Mouse (Mus musculus) hindbrain, embryonic 15.5 days (tissue): ENCODE measurements at regions not wholly inside any gene's neighbourhood (a gene's known extent, or its start where the extent isn't known, plus 50 kb on each side); places are given as distances from the start of the nearest gene placed in this dataset.

ENCODE experiments used
- ATAC-seq: fragments of 200-750 bp; cut with Nextera tagmentation; 2 replicates; pipeline ENCODE4 v1.8.0; 2017; ENCODE audit warnings: low read depth, moderate number of reproducible peaks, moderate TSS enrichment; ENCODE audit not compliant: low FRiP score
- H3K27ac ChIP-seq: fragments of 300-500 bp; sonication (generic); replicated peaks from 2 replicates; pipeline ENCODE4 v1.5.1; 2015; ENCODE audit warnings: mild to moderate bottlenecking, inconsistent platforms
- H3K27me3 ChIP-seq: fragments of 300-500 bp; sonication (generic); 2 replicates; pipeline ENCODE4 v1.6.1; 2015; ENCODE audit warnings: control low read depth, inconsistent platforms
- H3K36me3 ChIP-seq: fragments of 300-500 bp; sonication (generic); 2 replicates; pipeline ENCODE4 v1.6.1; 2015; ENCODE audit warnings: control low read depth, inconsistent platforms
- H3K4me1 ChIP-seq: fragments of 300-500 bp; sonication (generic); replicated peaks from 2 replicates; pipeline ENCODE4 v1.6.1; 2015; ENCODE audit warnings: control low read depth, inconsistent platforms
- H3K4me2 ChIP-seq: fragments of 300-500 bp; sonication (generic); 2 replicates; pipeline ENCODE4 v1.6.1; 2015; ENCODE audit warnings: moderate library complexity, mild to moderate bottlenecking, inconsistent platforms
- H3K4me3 ChIP-seq: fragments of 300-500 bp; sonication (generic); 2 replicates; pipeline ENCODE4 v1.5.1; 2015; ENCODE audit warnings: mild to moderate bottlenecking, inconsistent platforms
- H3K9ac ChIP-seq: fragments of 300-500 bp; sonication (generic); 2 replicates; pipeline ENCODE4 v1.6.1; 2015; ENCODE audit warnings: inconsistent platforms
- H3K9me3 ChIP-seq: fragments of 300-500 bp; sonication (generic); 2 replicates; pipeline ENCODE4 v1.6.1; 2016; ENCODE audit warnings: control low read depth, inconsistent platforms
- WGBS: fragments of 180-500 bp; shearing (Covaris S2); methylation state at CpG from one replicate; pipeline ENCODE4 v1.1.7; 2015; 5-methylcytosine and 5-hydroxymethylcytosine counted together

GRCm38 (mm10) chr3:61064720-61065119 lies 62.1 kb downstream of the P2ry1 start:
- Histone ChIP-seq H3K27ac (no peak overlapping the region), H3K9me3 (no peaks in the 10 kb centered on the region), H3K4me2 (no peak overlapping the region), H3K4me1 (no peaks in the 10 kb centered on the region), H3K27me3 (no peaks in the 10 kb centered on the region), H3K4me3 (no peak overlapping the region), H3K36me3 (no peaks in the 10 kb centered on the region), H3K9ac (no peak overlapping the region)
- ATAC-seq: no peak
- 71% methylated on average over 1 of the region's 1 CpGs for WGBS

GRCm38 (mm10) chr3:61067067-61067466 lies 64.5 kb downstream of the P2ry1 start:
- H3K4me1 ChIP-seq: no peaks in the 10 kb centered on the region
- no peak overlapping the region for H3K9ac ChIP-seq
- H3K4me2 ChIP-seq: no peak overlapping the region
- H3K36me3 ChIP-seq: no peaks in the 10 kb centered on the region
- 24% methylated on average over 1 of the region's 1 CpGs for WGBS
- no peaks in the 10 kb centered on the region for H3K9me3 ChIP-seq
- no peak for ATAC-seq
- H3K4me3 ChIP-seq: no peak overlapping the region
- no peaks in the 10 kb centered on the region for H3K27me3 ChIP-seq
- H3K27ac ChIP-seq: no peak overlapping the region

- Histone ChIP-seq H3K27me3 (no peaks in the 10 kb centered on the region), H3K4me3 (no peak overlapping the region), H3K36me3 (no peaks in the 10 kb centered on the region), H3K27ac (no peak overlapping the region), H3K9me3 (no peaks in the 10 kb centered on the region), H3K4me2 (no peak overlapping the region), H3K9ac (no peak overlapping the region), H3K4me1 (no peaks in the 10 kb centered on the region)
- no peak for ATAC-seq
These were observed 65.6 kb downstream of the P2ry1 start for GRCm38 (mm10) chr3:61068229-61068628.

- Histone ChIP-seq H3K4me3 (no peak overlapping the region), H3K9me3 (no peaks in the 10 kb centered on the region), H3K4me1 (no peaks in the 10 kb centered on the region), H3K9ac (no peak overlapping the region), H3K27ac (no peak overlapping the region), H3K4me2 (no peak overlapping the region), H3K27me3 (no peaks in the 10 kb centered on the region), H3K36me3 (no peaks in the 10 kb centered on the region)
- WGBS: 89% methylated on average over 1 of the region's 1 CpGs
- no peak for ATAC-seq
These were observed 68.4 kb downstream of the P2ry1 start for GRCm38 (mm10) chr3:61071041-61071440.

- H3K4me2 ChIP-seq: no peak overlapping the region
- H3K36me3 ChIP-seq: no peaks in the 10 kb centered on the region
- no peaks in the 10 kb centered on the region for H3K4me1 ChIP-seq
- H3K27ac ChIP-seq: no peak overlapping the region
- H3K9me3 ChIP-seq: no peaks in the 10 kb centered on the region
- H3K4me3 ChIP-seq: no peak overlapping the region
- H3K27me3 ChIP-seq: no peaks in the 10 kb centered on the region
- H3K9ac ChIP-seq: no peak overlapping the region
- ATAC-seq: no peak
- 94% methylated on average over 1 of the region's 1 CpGs for WGBS
These were observed 69.7 kb downstream of the P2ry1 start for GRCm38 (mm10) chr3:61072330-61072729.

GRCm38 (mm10) chr3:61073103-61073502 lies 70.5 kb downstream of the P2ry1 start:
- H3K27me3 ChIP-seq: no peaks in the 10 kb centered on the region
- 92% methylated on average over 1 of the region's 1 CpGs for WGBS
- ATAC-seq: no peak
- H3K4me3 ChIP-seq: no peak overlapping the region
- no peak overlapping the region for H3K4me2 ChIP-seq
- no peaks in the 10 kb centered on the region for H3K9me3 ChIP-seq
- no peak overlapping the region for H3K27ac ChIP-seq
- H3K36me3 ChIP-seq: no peaks in the 10 kb centered on the region
- no peaks in the 10 kb centered on the region for H3K4me1 ChIP-seq
- H3K9ac ChIP-seq: no peak overlapping the region

- H3K36me3 ChIP-seq: no peaks in the 10 kb centered on the region
- H3K4me3 ChIP-seq: no peak overlapping the region
- H3K9me3 ChIP-seq: no peaks in the 10 kb centered on the region
- H3K4me2 ChIP-seq: no peak overlapping the region
- H3K4me1 ChIP-seq: no peaks in the 10 kb centered on the region
- 90% methylated on average over 4 of the region's 4 CpGs for WGBS
- no peaks in the 10 kb centered on the region for H3K27me3 ChIP-seq
- no peak overlapping the region for H3K9ac ChIP-seq
- ATAC-seq: no peak
- no peak overlapping the region for H3K27ac ChIP-seq
These were observed 71.2 kb downstream of the P2ry1 start for GRCm38 (mm10) chr3:61073806-61074205.

GRCm38 (mm10) chr3:61075839-61076238 lies 73.2 kb downstream of the P2ry1 start:
- Histone ChIP-seq H3K9ac (no peak overlapping the region), H3K27ac (no peak overlapping the region), H3K9me3 (no peaks in the 10 kb centered on the region), H3K36me3 (no peaks in the 10 kb centered on the region), H3K4me3 (no peak overlapping the region), H3K4me1 (no peaks in the 10 kb centered on the region), H3K27me3 (no peaks in the 10 kb centered on the region), H3K4me2 (no peak overlapping the region)
- ATAC-seq: no peak
- WGBS: 78% methylated on average over 2 of the region's 2 CpGs

- Histone ChIP-seq H3K4me2 (no peak overlapping the region), H3K27ac (no peak overlapping the region), H3K27me3 (no peaks in the 10 kb centered on the region), H3K9ac (no peak overlapping the region), H3K36me3 (no peaks in the 10 kb centered on the region), H3K4me1 (no peaks in the 10 kb centered on the region), H3K9me3 (no peaks in the 10 kb centered on the region), H3K4me3 (no peak overlapping the region)
- ATAC-seq: no peak
- WGBS: 73% methylated on average over 1 of the region's 1 CpGs
These were observed 87.3 kb downstream of the P2ry1 start for GRCm38 (mm10) chr3:61089931-61090330.

GRCm38 (mm10) chr3:61092031-61092430 lies 89.4 kb downstream of the P2ry1 start:
- Histone ChIP-seq H3K4me1 (no peaks in the 10 kb centered on the region), H3K4me3 (no peak overlapping the region), H3K9ac (no peak overlapping the region), H3K4me2 (no peak overlapping the region), H3K27ac (no peak overlapping the region), H3K27me3 (no peaks in the 10 kb centered on the region), H3K36me3 (no peaks in the 10 kb centered on the region), H3K9me3 (no peaks in the 10 kb centered on the region)
- 96% methylated on average over 2 of the region's 2 CpGs for WGBS
- no peak for ATAC-seq

- H3K4me2 ChIP-seq: no peak overlapping the region
- H3K9ac ChIP-seq: no peak overlapping the region
- H3K27me3 ChIP-seq: no peaks in the 10 kb centered on the region
- H3K36me3 ChIP-seq: no peaks in the 10 kb centered on the region
- no peaks in the 10 kb centered on the region for H3K9me3 ChIP-seq
- H3K27ac ChIP-seq: no peak overlapping the region
- H3K4me1 ChIP-seq: no peaks in the 10 kb centered on the region
- no peak overlapping the region for H3K4me3 ChIP-seq
- no peak for ATAC-seq
These were observed 113.8 kb downstream of the P2ry1 start for GRCm38 (mm10) chr3:61116364-61116763.

GRCm38 (mm10) chr3:61133096-61133495 lies 130.5 kb downstream of the P2ry1 start:
- Histone ChIP-seq H3K27me3 (no peaks in the 10 kb centered on the region), H3K4me1 (no peaks in the 10 kb centered on the region), H3K9ac (no peak overlapping the region), H3K36me3 (no peaks in the 10 kb centered on the region), H3K4me3 (no peak overlapping the region), H3K9me3 (no peaks in the 10 kb centered on the region), H3K4me2 (no peak overlapping the region), H3K27ac (no peak overlapping the region)
- no peak for ATAC-seq
- WGBS: 59% methylated on average over 1 of the region's 1 CpGs

- Histone ChIP-seq H3K9ac (no peak overlapping the region), H3K4me2 (no peak overlapping the region)
- no peak for ATAC-seq
These were observed 151.5 kb downstream of the P2ry1 start for GRCm38 (mm10) chr3:61154087-61154486.

More at GRCm38 (mm10) chr3:61154087-61154486, 151.5 kb downstream of the P2ry1 start:
- Histone ChIP-seq H3K4me1 (no peaks in the 10 kb centered on the region), H3K27me3 (no peaks in the 10 kb centered on the region), H3K4me3 (no peak overlapping the region), H3K36me3 (no peaks in the 10 kb centered on the region), H3K27ac (no peak overlapping the region), H3K9me3 (no peaks in the 10 kb centered on the region)
- WGBS: 91% methylated on average over 2 of the region's 2 CpGs
